10 mouse cellular contexts compared by ENCODE assay signal in the genomic region with DNA sequence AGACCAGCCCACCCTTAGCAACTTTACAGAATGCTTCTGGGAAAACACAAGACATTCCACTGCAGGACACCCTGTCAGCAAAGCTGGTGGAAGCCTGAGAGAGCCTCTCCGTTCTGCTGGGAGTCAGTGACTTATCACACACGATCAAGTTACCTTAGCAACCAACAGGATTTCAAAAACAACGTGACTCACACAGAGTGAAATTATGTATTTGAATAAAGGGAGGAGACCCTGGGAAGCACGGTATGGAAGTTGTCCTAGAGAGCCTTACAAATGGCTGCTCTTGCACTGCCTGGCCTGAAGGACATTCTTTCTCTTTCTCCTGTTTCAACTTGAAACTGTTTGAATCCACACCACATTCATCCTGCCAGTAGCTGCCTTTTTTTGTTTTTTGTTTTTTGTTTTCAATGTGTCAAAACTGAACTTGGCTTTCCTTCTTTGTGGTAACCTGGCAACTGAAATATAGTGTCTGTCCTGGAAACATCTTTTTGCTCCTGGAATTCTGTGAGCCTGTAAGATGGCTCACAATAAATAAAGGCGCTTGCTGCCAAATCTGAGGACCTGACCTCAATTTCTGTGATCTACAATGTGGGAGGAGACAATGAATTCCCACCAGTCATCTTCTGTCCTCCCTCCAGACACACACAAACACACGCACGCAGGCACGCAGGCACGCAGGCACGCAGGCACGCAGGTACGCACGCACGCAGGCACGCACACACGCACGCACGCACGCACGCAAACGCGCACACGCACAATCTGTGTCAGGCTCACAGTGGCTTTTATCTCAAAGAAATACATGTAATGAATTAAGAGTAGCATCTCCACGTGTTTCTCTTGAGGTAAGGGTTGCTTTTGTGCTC. TPM values are rescaled to one million over a fixed set of nuclear protein-coding genes. Genes with fewer than 3 reads are reported as not detected.
DNase-seq lines count a peak whose midpoint lies in the region; ATAC-seq lines count a peak whose summit lies in the region.
"Had no signal": no experiment of that assay in that cellular context is flagged by ENCODE, and none has a peak within 500 bp of the region (broad histone marks: within the 10 kb centered on the region; RNA-seq: fewer than 3 reads in every experiment).

No protein-coding gene starts in this region.

- H3K36me3 ChIP-seq in lung, embryonic 15.5 days, result no peaks in the 10 kb centered on the region
- H3K36me3 ChIP-seq in embryonic facial prominence, embryonic 14.5 days (ENCODE audit: control insufficient read depth, insufficient read depth, low read length), result no peaks in the 10 kb centered on the region
- no peaks in the 10 kb centered on the region for H3K36me3 ChIP-seq in neural tube, embryonic 14.5 days (ENCODE audit: control insufficient read depth, insufficient read depth, low read length)

- no peak overlapping the region for H3K4me3 ChIP-seq in lung, embryonic 15.5 days
- no peak overlapping the region for H3K4me3 ChIP-seq in embryonic facial prominence, embryonic 14.5 days (ENCODE audit: low read depth, low read length)
- H3K4me3 ChIP-seq in neural tube, embryonic 14.5 days (ENCODE audit: low read depth, low read length), result no peak overlapping the region

- H3K4me2 ChIP-seq in lung, embryonic 15.5 days, result no peak overlapping the region
- no peak overlapping the region for H3K4me2 ChIP-seq in embryonic facial prominence, embryonic 14.5 days (ENCODE audit: low read depth, low read length)
- no peak overlapping the region for H3K4me2 ChIP-seq in neural tube, embryonic 14.5 days (ENCODE audit: low read depth, low read length)

- peak; percentile 59; the same call in 1 of the 2 replicates for ATAC-seq in lung, embryonic 15.5 days (ENCODE audit: borderline replicate concordance, extremely low read depth, low FRiP score, low TSS enrichment)
- ATAC-seq in embryonic facial prominence, embryonic 14.5 days (ENCODE audit: low read depth), result peak; percentile 77
- peak; percentile 34; the same call in 1 of the 2 replicates for ATAC-seq in neural tube, embryonic 14.5 days (ENCODE audit: low read depth)
- ATAC-seq: liver, postnatal 0 days had no signal

- H3K27me3 ChIP-seq in lung, embryonic 15.5 days, result no peaks in the 10 kb centered on the region
- H3K27me3 ChIP-seq in embryonic facial prominence, embryonic 14.5 days (replicated peaks; ENCODE audit: control insufficient read depth, insufficient read depth, low read length), result no peaks in the 10 kb centered on the region
- H3K27me3 ChIP-seq in neural tube, embryonic 14.5 days (ENCODE audit: control insufficient read depth, insufficient read depth, low read length), result no peaks in the 10 kb centered on the region

- no peaks in the 10 kb centered on the region; the same call in 1 of the 2 replicates for H3K4me1 ChIP-seq in lung, embryonic 15.5 days
- peaks cover 16% of the 10 kb centered on the region for H3K4me1 ChIP-seq in embryonic facial prominence, embryonic 14.5 days (ENCODE audit: control insufficient read depth, insufficient read depth, low read length)
- no peaks in the 10 kb centered on the region for H3K4me1 ChIP-seq in neural tube, embryonic 14.5 days (ENCODE audit: control insufficient read depth, insufficient read depth, low read length)

- DNase-seq in adrenal gland, postnatal 14 days, result peak; percentile 28
- no peak for DNase-seq in adrenal gland, adult 18-20 months (ENCODE audit: low spot score in 2 of 2)
- no peak for DNase-seq in lung, adult 18-20 months
- peak; percentile 80 for DNase-seq in embryonic facial prominence, embryonic 14.5 days (ENCODE audit: low spot score)
- no peak for DNase-seq in cerebellum, adult 9-10 months
- DNase-seq in frontal cortex, postnatal 10 days (ENCODE audit: low spot score in 2 of 2), result no peak
- DNase-seq: cerebellum, adult 18-20 months; liver, postnatal 0 days had no signal

- 74% methylated on average over 24 of the region's 24 CpGs for WGBS in lung, embryonic 15.5 days
- 78% methylated on average over 24 of the region's 24 CpGs for WGBS in embryonic facial prominence, embryonic 14.5 days
- WGBS in neural tube, embryonic 14.5 days, result 71% methylated on average over 24 of the region's 24 CpGs

- H3K9ac ChIP-seq in lung, embryonic 15.5 days, result no peak overlapping the region
- no peak overlapping the region for H3K9ac ChIP-seq in embryonic facial prominence, embryonic 14.5 days (ENCODE audit: low read depth, low read length)
- H3K9ac ChIP-seq in neural tube, embryonic 14.5 days (replicated peaks; ENCODE audit: low read depth, low read length), result no peak overlapping the region
- H3K9ac ChIP-seq: liver, postnatal 0 days had no signal

- no peaks in the 10 kb centered on the region for H3K9me3 ChIP-seq in lung, embryonic 15.5 days
- no peaks in the 10 kb centered on the region for H3K9me3 ChIP-seq in embryonic facial prominence, embryonic 14.5 days (ENCODE audit: control insufficient read depth, low read length)
- H3K9me3 ChIP-seq in neural tube, embryonic 14.5 days (ENCODE audit: control insufficient read depth, low read length), result no peaks in the 10 kb centered on the region

- no peak overlapping the region; the same call in 1 of the 2 replicates for H3K27ac ChIP-seq in lung, embryonic 15.5 days
- no peak overlapping the region; the same call in 1 of the 2 replicates for H3K27ac ChIP-seq in embryonic facial prominence, embryonic 14.5 days (replicated peaks; ENCODE audit: low read depth, low read length)
- H3K27ac ChIP-seq in neural tube, embryonic 14.5 days (ENCODE audit: low read depth, low read length), result no peak overlapping the region

RNA-seq across cellular contexts. Expression of a gene that starts 33.9 kb away (rescaled TPM):
- total RNA-seq in adrenal gland, postnatal 14 days (2021), result 0.52 and 1.1 TPM in 2 replicates
- total RNA-seq in adrenal gland, adult 18-20 months (2021), result not detected
- polyA plus RNA-seq in lung, embryonic 15.5 days (2015; fragmentation: Nextera tagmentation; extraction: Ambion mirVana), result 0.08 and 1.2 TPM in 2 replicates
- not detected in 2 replicates for polyA plus RNA-seq in embryonic facial prominence, embryonic 14.5 days (2014; fragmentation: Nextera tagmentation; extraction: Ambion mirVana)
- not detected in 2 replicates for polyA plus RNA-seq in neural tube, embryonic 14.5 days (2014; fragmentation: Nextera tagmentation; extraction: Ambion mirVana)
- polyA plus RNA-seq: liver, postnatal 0 days had no signal

RNA-seq across cellular contexts. Expression of a gene that starts 57.0 kb away (rescaled TPM):
- total RNA-seq in adrenal gland, postnatal 14 days (2021), result 0.11 and 1.1 TPM in 2 replicates
- total RNA-seq in adrenal gland, adult 18-20 months (2021), result under 1 TPM in 1 of 2 experiments, not detected in 1; 0.10 TPM
- polyA plus RNA-seq in lung, embryonic 15.5 days (2015; fragmentation: Nextera tagmentation; extraction: Ambion mirVana), result 0.43 and 0.81 TPM in 2 replicates
- polyA plus RNA-seq in embryonic facial prominence, embryonic 14.5 days (2014; fragmentation: Nextera tagmentation; extraction: Ambion mirVana), result 0.40 and 0.54 TPM in 2 replicates
- polyA plus RNA-seq in neural tube, embryonic 14.5 days (2014; fragmentation: Nextera tagmentation; extraction: Ambion mirVana), result 0.08 TPM in 1 of 2 replicates, not detected in the other

Comparison
In these comparisons a context has a peak if more than half of its experiments do, and no peak if none do; other contexts are left out.
1. DNase-seq: peak in adrenal gland, postnatal 14 days (single experiment) and embryonic facial prominence, embryonic 14.5 days (single experiment); none in adrenal gland, adult 18-20 months (0 of 2), lung, adult 18-20 months (0 of 2), cerebellum, adult 9-10 months (single experiment) and frontal cortex, postnatal 10 days (0 of 2).
2. Peak in every context shown above with its lines, with median percentiles within 50 percentile points of each other: ATAC-seq.